Mouse (Mus musculus) T-cell, adult 2 months (primary cell): ENCODE results near the gene 9230104L09Rik.

Source experiments
- DNase-seq: peaks from one replicate; pipeline ENCODE4 v3.0.0; 2022; ENCODE audit warnings: low spot score

The 9230104L09Rik gene

DNA sequence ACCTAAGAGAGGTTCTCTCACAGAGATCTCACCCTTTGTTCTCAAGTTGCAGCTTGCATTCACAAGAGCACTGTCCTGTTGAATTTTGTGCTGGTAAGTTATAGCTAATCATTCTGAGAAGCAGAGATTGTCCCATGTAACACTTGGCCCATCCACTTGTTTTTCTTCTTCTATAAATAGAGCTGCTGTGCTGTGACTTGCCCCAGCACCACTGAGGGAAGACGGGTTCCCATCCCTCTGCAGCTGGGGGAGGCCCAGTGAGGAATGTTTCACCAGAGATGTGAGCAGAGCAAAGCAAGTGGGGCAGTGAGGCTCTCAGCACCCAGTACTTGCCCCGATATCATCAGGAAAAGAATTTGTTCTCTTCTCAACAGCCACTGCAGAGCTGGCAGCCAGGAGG is at the start of gene 9230104L09Rik:
Gene 9230104L09Rik (minus strand): TSS at position 73 of the 400 bp plus-strand sequence.
- DNase-seq: no peak

DNA sequence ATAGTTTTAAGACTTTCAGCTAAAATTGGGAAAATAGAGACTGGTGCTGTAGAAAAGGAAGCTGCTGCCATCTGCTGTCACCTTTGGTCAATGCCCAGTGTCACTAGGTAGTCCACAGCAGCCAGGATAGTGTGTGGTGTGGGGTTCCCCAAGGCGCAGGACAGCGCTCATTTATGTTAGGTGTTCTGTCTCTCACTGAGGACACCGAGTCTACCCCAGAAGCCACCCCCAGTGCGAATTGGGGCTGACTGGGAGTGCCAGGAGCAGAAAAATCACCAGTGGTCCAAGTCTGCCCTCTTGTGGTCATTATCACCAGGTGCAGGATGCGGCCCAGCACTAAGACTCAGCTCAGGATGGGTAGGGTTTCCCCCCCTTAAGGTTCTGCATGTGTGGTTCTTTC is 37.4 kb upstream of the 9230104L09Rik start:
- DNase-seq: peak; percentile 12

DNA sequence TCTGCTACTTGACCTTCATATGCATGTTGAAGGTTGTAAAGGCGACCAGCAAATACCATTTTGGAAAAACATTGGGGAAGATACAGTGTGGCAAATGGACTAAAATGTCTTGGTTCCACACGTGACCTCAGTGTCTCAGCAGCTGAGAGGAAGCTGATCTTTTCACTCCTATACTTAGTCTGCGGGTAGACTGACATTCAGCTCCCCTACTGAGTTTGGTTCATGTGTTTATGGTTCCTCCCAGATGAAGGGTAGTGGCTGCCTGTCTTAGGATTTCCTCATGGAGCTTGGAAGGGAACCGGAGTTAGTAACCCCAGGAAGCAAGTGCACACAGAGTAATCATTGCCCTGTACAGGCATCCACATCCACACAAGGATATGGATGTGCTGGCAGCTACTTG is 35.5 kb upstream of the 9230104L09Rik start:
- DNase-seq: no peak

DNA sequence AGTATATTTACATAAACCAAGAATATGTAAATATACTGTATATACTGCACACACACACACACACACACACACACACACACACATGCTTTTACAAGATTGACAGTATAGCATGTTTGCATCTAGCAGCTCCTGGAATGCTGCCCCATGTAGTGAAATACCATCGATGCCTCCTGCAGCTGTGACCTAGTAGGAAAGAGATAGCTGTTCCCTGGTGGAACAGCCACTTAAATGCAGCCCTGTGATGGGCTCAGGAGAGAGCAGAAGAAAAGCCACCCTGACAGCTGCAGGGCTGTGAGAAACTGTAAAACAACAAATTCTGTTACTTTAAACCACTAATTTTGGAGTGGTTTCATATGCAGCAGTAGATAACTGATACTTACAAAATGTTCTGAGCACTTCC is 31.4 kb upstream of the 9230104L09Rik start:
- DNase-seq: no peak

DNA sequence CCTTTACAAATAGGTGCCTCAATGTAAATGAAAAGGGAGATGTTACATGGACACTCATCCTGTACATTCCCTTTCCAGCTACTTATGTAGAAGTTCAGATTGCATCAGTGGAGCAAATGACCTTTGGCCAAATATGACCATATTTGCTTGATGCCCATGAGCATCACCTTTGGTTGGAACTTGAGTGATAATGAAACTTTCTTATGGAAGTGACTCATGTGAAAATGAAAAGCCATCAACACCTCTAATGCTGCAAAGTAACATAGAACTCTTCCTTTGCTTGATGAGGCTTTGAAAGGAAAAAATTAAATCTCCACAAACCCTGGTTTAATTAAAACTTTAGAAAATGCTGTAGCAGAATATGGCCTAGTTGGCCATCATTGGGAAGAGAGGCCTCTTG is 28.3 kb upstream of the 9230104L09Rik start:
- DNase-seq: no peak

DNA sequence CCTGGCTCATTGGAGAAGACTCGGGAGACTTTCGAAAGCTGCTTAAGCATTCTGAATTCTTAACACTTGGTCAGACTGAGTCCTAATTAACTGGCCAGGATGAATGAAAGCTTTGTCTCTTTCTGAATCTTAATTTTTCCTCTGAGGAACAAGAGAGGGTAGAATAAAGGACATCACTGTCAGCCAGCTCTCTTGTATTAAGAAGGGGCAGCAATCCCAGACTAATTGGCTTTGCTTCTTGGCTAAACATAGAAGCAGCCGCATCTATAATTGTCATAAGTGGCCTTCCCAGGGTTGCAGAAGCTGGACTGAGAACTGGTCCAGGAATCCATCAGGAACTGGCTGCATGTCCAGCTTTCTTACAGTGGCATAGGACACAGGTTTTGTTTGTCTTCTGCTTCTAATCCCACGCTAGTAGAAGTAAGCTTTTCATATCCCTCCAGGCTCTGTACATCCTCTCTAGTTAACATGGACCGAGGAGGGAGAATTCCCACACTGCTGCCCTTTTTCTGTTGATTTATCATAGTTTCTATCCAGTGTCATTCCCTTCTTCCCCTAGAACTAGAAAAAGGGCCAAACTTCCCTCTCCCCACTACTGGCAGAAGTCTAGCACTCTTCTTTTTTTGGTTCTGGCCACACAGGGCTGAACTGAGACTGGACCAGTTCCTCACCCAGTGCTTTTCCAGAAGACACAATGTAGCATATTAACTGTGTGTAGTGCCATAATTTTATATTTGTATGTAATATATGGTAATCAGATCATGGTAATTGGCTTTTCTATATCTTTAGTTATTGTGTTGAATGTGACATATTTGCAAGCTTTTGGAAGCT is 25.4 kb upstream of the 9230104L09Rik start:
- DNase-seq: no peak

DNA sequence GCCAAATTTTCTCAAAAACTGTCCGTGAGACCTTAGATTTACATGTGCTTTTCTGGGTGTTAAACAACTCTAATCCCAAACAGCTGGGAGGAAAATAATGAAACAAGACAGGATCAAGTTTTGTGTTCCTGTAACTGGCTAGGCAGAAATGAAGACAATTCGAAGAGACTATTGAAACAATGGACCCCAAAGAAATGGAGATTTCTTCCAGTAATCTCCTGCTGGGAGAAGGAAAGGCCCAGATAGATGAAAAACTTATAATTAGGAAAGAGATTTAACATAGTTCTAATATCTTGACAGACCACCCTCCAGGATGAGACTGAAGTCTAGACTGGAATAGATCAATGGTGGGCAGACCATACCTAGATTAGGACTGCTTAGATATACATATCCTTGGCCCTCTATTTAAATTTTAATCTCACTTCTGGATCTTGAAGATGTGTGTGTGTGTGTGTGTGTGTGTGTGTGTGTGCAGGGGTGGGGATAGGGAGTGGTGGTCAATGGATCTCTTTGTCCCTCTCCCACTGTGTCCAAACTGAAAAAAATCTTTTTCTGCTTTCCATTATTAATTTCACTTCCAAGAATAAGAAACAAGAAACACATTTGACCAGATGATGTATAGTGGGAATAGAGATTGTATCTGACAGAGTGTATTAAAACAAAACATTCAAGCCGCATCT is 24.6 kb upstream of the 9230104L09Rik start:
- DNase-seq: no peak

DNA sequence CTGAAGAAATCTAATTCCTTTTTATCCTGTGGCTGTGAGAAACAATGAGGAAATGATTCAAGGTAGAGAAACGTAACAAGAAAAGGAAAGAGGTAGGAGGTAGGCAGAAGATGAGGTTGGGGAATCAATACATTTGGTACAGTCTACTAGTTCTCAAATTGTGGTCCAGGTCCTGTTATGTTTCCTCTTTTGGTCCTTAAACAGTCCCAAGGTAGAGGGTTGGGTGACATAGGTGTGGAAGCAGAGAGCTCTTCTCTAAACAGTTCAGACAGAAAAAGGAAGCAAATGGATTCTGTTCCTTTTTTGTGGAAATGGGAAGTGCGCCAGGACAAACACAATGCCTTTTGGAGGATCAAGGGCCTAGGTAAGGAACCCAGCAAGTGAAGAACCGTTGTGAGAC is 24.0 kb upstream of the 9230104L09Rik start:
- no peak for DNase-seq

DNA sequence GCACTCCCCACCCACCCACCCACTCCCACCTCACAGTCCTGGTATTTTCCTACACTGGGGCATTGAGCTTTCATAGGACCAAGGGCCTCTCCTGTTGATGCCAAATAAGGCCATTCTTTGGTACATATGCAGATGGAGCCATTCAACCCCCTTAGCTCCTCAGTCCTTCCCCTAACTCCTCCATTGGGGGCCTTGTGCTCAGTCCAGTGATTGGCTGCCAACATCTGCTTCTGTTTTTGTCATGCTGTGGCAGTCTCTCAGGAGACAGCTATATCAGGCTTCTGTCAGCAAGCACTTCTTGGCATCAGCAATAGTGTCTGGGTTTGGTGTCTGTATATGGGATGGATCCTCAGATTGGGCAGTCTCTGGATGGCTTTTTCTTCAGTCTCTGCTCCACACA is 19.9 kb upstream of the 9230104L09Rik start:
- no peak for DNase-seq

DNA sequence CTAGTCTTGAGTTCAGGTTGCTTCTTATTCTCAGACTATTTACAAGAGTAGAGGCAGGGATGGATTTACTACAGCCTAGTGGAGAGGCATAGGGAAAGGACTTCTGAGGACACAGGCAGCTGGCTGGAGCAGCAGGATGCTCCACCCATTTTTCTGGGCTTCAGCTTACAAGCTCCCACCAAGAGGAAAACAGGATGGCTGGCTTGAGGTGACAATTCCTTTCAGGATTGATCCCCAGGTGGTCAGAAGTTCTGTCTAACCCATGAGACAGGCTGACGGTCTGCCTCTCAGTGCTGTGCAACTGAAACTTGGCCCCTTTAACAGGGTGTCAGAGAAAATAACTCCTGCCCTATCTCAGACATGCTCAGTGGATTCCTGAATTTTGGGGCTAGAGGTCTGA is 14.4 kb upstream of the 9230104L09Rik start:
- no peak for DNase-seq

DNA sequence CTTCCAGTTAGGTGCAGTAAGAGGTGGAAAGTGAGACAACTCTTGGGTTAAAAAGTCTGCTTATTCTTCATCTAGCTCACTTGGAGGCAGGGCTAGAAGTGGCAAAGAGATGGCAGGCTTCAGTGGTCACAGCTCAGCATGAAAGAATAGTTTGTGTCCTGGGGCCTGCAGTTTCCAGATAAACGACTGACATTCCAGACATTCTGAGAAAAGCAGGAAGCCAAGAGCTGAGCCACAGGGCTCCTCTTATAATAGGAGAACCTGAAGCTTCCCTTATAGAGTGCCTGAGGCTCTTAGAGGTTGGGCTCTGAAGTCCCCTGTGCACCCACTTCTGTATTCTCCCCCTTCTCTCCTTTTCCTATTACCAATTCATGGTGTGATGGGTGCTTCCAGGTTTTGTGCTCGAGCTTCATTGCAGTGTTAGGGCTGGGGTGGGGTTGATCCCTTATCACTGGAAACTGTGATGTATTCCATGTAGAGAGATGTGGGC is 13.8 kb upstream of the 9230104L09Rik start:
- DNase-seq: no peak

DNA sequence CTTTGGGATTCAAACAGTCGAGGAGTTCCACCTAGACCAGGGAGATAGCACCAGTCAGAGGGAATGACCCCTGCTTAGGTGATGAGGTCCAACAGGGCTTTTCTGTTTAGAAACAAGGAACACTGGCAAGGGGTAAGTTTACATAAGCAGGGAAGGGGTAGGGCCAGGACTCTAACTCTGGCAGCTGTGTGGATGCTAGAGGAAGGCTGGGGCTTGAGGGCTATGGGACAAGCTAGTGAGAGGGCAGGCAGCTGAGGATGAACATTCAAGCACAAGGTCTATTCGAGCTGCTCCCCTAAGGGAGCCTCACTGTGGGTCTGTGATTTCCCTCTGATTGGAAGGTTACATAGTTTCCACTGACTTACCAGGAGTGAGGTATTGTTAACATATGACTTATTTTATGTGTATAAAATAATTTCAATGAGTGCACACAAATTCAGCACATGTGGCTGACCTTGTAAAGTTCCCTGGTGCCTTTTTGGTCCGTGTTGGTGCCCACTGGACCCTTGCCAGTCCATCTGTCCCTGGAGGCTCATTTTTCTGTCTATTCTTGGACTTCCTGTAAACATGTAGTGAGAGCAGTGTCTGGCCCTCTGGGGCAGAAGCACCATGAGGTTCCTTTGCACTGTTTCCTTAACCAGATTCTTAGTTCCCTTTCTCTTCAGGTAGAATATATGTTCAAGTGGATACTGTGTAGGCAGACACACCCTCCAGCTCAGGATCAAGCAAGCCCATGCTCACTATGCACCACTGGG is 12.4 kb upstream of the 9230104L09Rik start:
- no peak for DNase-seq

DNA sequence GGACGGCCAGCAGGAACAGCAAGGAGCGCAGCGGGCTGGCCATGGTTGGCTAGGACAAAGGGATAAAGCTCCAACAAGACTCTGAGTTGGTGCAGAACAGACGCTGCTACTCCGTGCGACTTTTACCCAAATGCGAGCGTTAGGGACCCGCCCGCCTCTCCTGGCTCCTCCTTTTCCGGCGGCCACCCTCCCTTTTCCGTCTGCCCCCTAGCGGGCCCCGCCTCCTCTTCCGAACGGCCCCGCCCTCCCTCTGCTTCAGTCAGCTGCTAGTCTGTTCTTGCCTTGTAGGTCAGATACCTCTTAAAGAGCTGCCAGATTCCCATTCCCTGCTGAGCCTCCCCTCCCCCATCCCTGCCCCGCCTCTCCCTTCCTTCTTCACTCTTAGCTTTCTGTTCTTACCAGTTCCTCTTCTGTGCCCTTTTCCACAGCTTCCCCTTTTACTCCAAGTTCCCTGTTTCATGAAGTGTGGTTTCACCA is 10.5 kb upstream of the 9230104L09Rik start, which contains the start of gene Cst3:
Gene Cst3 (minus strand): TSS at position 358 of the 477 bp plus-strand sequence.
- DNase-seq: peak; percentile 83

DNA sequence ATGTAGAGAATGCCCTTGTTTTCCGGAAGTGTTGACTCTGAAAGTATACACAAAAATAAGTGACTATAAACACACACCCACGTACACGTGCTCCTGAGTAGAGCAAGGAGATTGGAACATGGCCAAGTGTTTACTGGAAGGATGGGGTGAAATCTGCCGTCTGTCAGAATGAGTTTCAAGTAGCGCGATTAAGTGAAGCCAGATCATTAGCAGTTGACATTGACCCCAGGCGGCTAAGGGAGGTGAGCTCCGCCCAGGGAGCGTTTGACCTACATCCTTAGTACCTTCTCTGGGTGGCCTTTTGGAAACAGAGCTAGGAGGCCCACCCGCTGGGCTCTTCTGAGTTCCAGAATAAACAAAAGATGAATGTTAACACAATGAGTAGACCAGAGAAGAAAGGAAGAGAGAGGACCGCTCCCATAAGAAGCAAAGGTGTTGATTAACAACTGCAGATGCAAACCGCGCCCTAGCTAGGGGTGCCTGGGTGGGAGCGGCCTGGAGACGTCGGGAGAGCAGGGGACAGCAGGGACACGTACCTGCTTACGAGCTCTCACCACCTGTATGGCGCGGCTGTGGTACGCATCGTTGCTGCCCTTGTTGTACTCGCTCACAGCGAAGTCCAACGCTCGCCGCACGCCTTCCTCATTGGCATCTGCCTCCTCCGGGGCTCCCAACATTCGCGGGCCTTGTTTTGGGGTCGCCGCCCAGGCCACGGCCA is 9.9 kb upstream of the 9230104L09Rik start:
- DNase-seq: no peak

DNA sequence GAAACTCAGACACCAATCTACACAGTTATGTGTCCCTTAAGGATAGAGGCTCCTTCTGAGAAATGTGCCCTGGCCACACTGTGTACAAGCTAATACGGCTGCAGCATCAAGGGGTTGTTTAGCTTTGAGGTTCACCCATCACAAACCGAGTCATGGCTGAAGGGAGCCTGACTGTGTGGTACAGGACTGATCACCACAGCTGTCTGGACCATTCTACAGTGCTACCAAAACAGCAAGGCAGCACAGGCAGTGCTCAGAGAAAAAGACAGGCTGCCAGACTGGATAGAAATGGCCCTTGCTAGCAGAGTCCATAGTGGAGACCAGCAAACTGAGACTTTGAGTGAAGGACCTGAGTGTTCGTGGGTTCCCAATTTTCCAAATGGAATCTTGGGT is 9.4 kb upstream of the 9230104L09Rik start:
- no peak for DNase-seq

DNA sequence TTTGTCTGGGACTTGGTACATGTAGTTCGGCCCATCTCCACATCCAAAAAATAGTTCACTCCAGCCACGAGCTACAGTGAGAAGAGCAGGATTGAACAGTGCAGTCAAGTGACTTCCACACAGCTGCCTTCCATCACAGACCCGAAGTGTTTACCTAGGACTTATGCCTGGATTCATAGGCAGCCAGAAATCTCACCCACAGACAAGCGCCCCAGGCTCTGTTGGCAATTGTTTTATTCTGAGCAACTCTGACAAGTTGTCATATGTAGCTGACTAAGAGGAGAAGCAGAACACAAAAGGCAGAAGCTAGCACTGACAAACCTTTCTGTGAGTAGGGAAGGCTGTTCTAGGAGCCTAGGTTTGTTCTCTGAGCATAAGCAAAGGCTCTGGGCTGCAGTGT is 8.0 kb upstream of the 9230104L09Rik start:
- no peak for DNase-seq

DNA sequence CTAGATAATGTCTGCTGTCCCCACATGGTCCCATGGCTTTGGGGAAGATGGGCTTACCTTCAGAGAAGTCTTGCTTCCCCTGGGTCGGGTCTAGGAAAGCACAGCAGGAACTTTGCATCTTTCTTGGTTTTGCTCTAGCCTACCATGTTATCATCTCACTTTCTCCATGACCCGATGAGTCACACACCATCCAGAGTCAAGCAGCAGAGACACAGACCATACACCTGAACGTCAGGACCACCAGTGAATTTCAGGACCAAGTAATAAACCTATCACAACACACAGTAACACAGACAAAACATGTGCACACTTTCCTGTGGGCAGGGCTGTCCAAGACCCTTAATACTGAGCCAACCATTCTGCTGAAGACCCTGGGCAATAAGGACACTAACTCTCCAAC is 5.7 kb upstream of the 9230104L09Rik start:
- no peak for DNase-seq

DNA sequence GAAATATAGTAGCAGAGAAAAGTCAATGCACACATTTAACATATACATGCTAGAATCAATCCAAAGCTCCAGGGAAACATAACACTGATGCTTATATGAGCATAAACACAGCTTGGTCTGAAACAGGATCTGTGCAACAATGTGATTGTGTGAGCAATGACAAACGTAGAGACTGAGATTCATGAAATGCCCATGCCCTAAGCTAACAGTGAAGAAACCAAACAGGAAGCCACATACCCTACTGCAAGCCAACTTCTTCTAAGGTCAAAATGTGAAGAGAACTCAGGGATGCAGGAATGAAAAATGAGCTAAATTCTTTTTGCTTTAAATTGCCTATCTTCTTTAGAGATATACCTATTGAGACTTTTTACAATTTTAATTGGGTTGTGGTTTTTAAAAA is 4.1 kb upstream of the 9230104L09Rik start:
- DNase-seq: no peak

DNA sequence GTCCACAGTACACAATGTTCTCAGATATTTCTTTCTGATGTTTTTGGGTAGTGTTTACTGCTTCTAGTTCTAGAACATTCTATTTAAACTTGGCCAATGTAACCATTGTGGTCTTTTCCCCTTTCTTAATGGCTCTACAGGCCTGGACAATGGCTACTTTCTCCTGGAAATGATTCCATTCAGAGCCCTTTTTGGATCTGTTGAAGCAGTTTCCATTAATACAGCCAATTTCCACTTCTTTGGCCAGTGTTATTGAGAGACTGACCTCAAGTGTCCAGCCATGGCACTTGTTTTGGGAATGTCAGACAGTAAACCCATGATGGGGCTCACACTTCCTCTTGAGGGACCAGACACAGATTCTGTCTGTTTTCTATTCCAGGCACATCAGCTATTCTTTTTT is 3.1 kb downstream of the 9230104L09Rik start:
- DNase-seq: no peak

DNA sequence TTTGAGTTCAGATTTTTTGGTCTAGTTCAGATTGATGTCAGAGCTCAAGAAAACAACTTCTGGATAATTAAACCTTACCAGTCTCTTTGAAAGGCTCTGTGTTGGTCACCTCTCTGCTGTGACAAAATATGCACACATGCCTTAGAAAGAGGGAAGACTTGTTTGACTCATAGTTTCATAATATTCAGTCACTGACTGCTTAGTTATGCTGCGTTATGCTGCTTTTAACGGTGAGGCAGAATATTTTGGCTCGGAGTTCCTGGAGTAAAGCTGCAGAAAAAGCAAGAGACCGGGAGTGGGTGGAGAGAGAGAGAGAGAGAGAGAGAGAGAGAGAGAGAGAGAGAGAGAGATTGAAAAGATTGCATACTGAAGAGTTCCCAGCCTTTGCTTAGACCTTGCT is 3.8 kb downstream of the 9230104L09Rik start:
- no peak for DNase-seq

DNA sequence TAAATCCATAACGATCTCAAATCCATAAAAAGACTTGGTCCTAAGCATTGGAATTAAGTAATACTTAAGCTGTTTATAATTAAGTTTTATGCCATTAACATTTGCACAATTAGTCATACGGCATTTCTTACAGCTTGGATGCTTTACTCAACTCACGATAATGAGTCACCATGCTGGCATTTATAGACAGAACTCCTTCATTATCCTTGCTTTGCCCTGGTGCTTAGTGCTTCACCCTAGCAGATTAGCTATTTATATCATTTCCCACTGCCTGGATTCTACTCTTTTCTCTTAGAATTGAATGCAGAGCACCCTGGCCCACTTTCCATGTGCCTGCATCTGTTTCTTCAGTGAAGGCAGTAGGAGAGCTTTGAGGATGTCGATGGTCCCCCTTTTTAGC is 7.3 kb downstream of the 9230104L09Rik start:
- no peak for DNase-seq
